ENCODE assay signal across 16 mouse cellular contexts in genomic region chr14:27629369-27630012, GRCm38 (mm10). TPM values are rescaled to one million over a fixed set of nuclear protein-coding genes. Genes with fewer than 3 reads are reported as not detected.
A peak's percentile ranks its signal among the peaks of the same experiment; 100 is the strongest.
DNase-seq lines count a peak whose midpoint lies in the region; ATAC-seq lines count a peak whose summit lies in the region.
"Had no signal": no experiment of that assay in that cellular context is flagged by ENCODE, and none has a peak within 500 bp of the region (broad histone marks: within the 10 kb centered on the region; RNA-seq: fewer than 3 reads in every experiment).

No protein-coding gene starts in this region.

- no peak overlapping the region for H3K4me2 ChIP-seq in forebrain, embryonic 14.5 days (ENCODE audit: low read length)
- no peak overlapping the region for H3K4me2 ChIP-seq in forebrain, embryonic 12.5 days
- no peak overlapping the region for H3K4me2 ChIP-seq in hindbrain, embryonic 14.5 days (replicated peaks)
- no peak overlapping the region for H3K4me2 ChIP-seq in midbrain, embryonic 16.5 days (ENCODE audit: low read length)

- no peak; the same call in 1 of the 2 replicates for ATAC-seq in forebrain, embryonic 14.5 days
- ATAC-seq in forebrain, embryonic 12.5 days (ENCODE audit: low FRiP score), result no peak
- ATAC-seq in hindbrain, embryonic 14.5 days (ENCODE audit: low FRiP score), result peak; percentile 46; the same call in 1 of the 2 replicates
- ATAC-seq in midbrain, embryonic 16.5 days, result peak; percentile 59; the same call in 1 of the 2 replicates

- 41% methylated on average over 5 of the region's 5 CpGs for WGBS in forebrain, embryonic 14.5 days
- WGBS in forebrain, embryonic 12.5 days, result 56% methylated on average over 5 of the region's 5 CpGs
- WGBS in hindbrain, embryonic 14.5 days, result 46% methylated on average over 5 of the region's 5 CpGs
- WGBS in midbrain, embryonic 16.5 days, result 34% methylated on average over 5 of the region's 5 CpGs

- no peak overlapping the region for H3K27ac ChIP-seq in forebrain, embryonic 14.5 days (ENCODE audit: low read depth, low read length)
- no peak overlapping the region for H3K27ac ChIP-seq in forebrain, embryonic 12.5 days
- no peak overlapping the region for H3K27ac ChIP-seq in hindbrain, embryonic 14.5 days
- 0 out of 2 replicates have a peak overlapping the region, but pooled peaks have one; percentile 5 for H3K27ac ChIP-seq in midbrain, embryonic 16.5 days (ENCODE audit: low read length)
- H3K27ac ChIP-seq: embryonic facial prominence, embryonic 10.5 days had no signal

- H3K4me1 ChIP-seq in forebrain, embryonic 14.5 days (ENCODE audit: control insufficient read depth, insufficient read depth, low read length), result 0 out of 2 replicates have a peak, but pooled peaks cover 2% of the 10 kb centered on the region
- H3K4me1 ChIP-seq in forebrain, embryonic 12.5 days, result peaks cover 14% of the 10 kb centered on the region
- H3K4me1 ChIP-seq in hindbrain, embryonic 14.5 days (replicated peaks; ENCODE audit: control insufficient read depth, insufficient read depth, low read length), result peaks cover 18% of the 10 kb centered on the region
- H3K4me1 ChIP-seq in midbrain, embryonic 16.5 days (ENCODE audit: control insufficient read depth, insufficient read depth, low read length), result peaks cover 31% of the 10 kb centered on the region
- H3K4me1 ChIP-seq: embryonic facial prominence, embryonic 10.5 days had no signal

- H3K27me3 ChIP-seq in forebrain, embryonic 14.5 days (replicated peaks; ENCODE audit: control insufficient read depth, insufficient read depth, low read length), result no peaks in the 10 kb centered on the region
- H3K27me3 ChIP-seq in forebrain, embryonic 12.5 days, result no peaks in the 10 kb centered on the region
- no peaks in the 10 kb centered on the region for H3K27me3 ChIP-seq in hindbrain, embryonic 14.5 days (ENCODE audit: control insufficient read depth, insufficient read depth, low read length)
- no peaks in the 10 kb centered on the region for H3K27me3 ChIP-seq in midbrain, embryonic 16.5 days (ENCODE audit: control insufficient read depth, insufficient read depth, low read depth, low read length)

- no peaks in the 10 kb centered on the region for H3K9me3 ChIP-seq in forebrain, embryonic 14.5 days (replicated peaks; ENCODE audit: control insufficient read depth, low read length)
- no peaks in the 10 kb centered on the region for H3K9me3 ChIP-seq in forebrain, embryonic 12.5 days
- no peaks in the 10 kb centered on the region for H3K9me3 ChIP-seq in hindbrain, embryonic 14.5 days (ENCODE audit: control insufficient read depth, low read length)
- no peaks in the 10 kb centered on the region for H3K9me3 ChIP-seq in midbrain, embryonic 16.5 days (replicated peaks; ENCODE audit: control insufficient read depth, low read length, poor library complexity, severe bottlenecking)
- H3K9me3 ChIP-seq: embryonic facial prominence, embryonic 10.5 days had no signal

- no peak overlapping the region for H3K4me3 ChIP-seq in forebrain, embryonic 14.5 days (ENCODE audit: low read depth, low read length)
- H3K4me3 ChIP-seq in forebrain, embryonic 12.5 days (replicated peaks), result no peak overlapping the region
- H3K4me3 ChIP-seq in hindbrain, embryonic 14.5 days (replicated peaks; ENCODE audit: low read length), result no peak overlapping the region
- no peak overlapping the region for H3K4me3 ChIP-seq in midbrain, embryonic 16.5 days (ENCODE audit: low read depth, low read length)
- H3K4me3 ChIP-seq: embryonic facial prominence, embryonic 10.5 days; erythroblast, embryonic 14.5 days had no signal

- peak; percentile 8 for DNase-seq in forebrain, embryonic 14.5 days (ENCODE audit: low spot score)
- DNase-seq in R1 (ENCODE audit: low read depth, low spot score), result peak; percentile 85
- DNase-seq in hindbrain, embryonic 14.5 days (ENCODE audit: low spot score), result no peak
- DNase-seq in right cerebral cortex, postnatal 14 days, result no peak
- no peak for DNase-seq in gastrocnemius, postnatal 4 days (ENCODE audit: low spot score in 2 of 2)
- no peak for DNase-seq in kidney, adult 9 months
- DNase-seq: cerebellum, adult 9-10 months; kidney, postnatal 10 days; liver; lung, adult 18-20 months; lung, postnatal 36 days; thymus, postnatal 4 days had no signal

- H3K9ac ChIP-seq in forebrain, embryonic 14.5 days (ENCODE audit: low read length), result no peak overlapping the region
- H3K9ac ChIP-seq in forebrain, embryonic 12.5 days, result no peak overlapping the region
- H3K9ac ChIP-seq in hindbrain, embryonic 14.5 days, result no peak overlapping the region
- H3K9ac ChIP-seq in midbrain, embryonic 16.5 days (ENCODE audit: low read depth, low read length), result no peak overlapping the region

- no peaks in the 10 kb centered on the region for H3K36me3 ChIP-seq in forebrain, embryonic 14.5 days (ENCODE audit: control insufficient read depth, insufficient read depth, low read length)
- H3K36me3 ChIP-seq in forebrain, embryonic 12.5 days (replicated peaks), result no peaks in the 10 kb centered on the region
- H3K36me3 ChIP-seq in hindbrain, embryonic 14.5 days (replicated peaks; ENCODE audit: control insufficient read depth, insufficient read depth), result peaks cover 7% of the 10 kb centered on the region; the same call in 1 of the 2 replicates
- H3K36me3 ChIP-seq in midbrain, embryonic 16.5 days (ENCODE audit: control insufficient read depth, insufficient read depth, low read length), result 0 out of 2 replicates have a peak, but pooled peaks cover 2% of the 10 kb centered on the region
- H3K36me3 ChIP-seq: embryonic facial prominence, embryonic 10.5 days had no signal

RNA-seq across cellular contexts. Expression of gene Erc2, which starts 7.3 kb away (rescaled TPM):
- 40.6 and 56.8 TPM in 2 replicates for polyA plus RNA-seq in forebrain, embryonic 14.5 days (2014; fragmentation: Nextera tagmentation; extraction: Ambion mirVana)
- 29.2 and 31.7 TPM in 2 replicates for polyA plus RNA-seq in forebrain, embryonic 12.5 days (2016; fragmentation: Nextera tagmentation; extraction: Ambion mirVana)
- 74.8 and 83.8 TPM in 2 replicates for polyA plus RNA-seq in hindbrain, embryonic 14.5 days (2014; fragmentation: Nextera tagmentation; extraction: Ambion mirVana)
- 94.2 and 110 TPM in 2 replicates for polyA plus RNA-seq in midbrain, embryonic 16.5 days (2015; fragmentation: Nextera tagmentation; extraction: Ambion mirVana)
- total RNA-seq in gastrocnemius, postnatal 4 days (2021), result 1 to 10 TPM; 3.2 to 3.3 TPM
- polyA plus RNA-seq: erythroblast, embryonic 14.5 days had no signal

Comparison
In these comparisons a context has a peak if more than half of its experiments do, and no peak if none do; other contexts are left out.
1. ATAC-seq: peak in hindbrain, embryonic 14.5 days (single experiment) and midbrain, embryonic 16.5 days (single experiment); none in forebrain, embryonic 14.5 days (single experiment) and forebrain, embryonic 12.5 days (single experiment).
2. DNase-seq: peak in forebrain, embryonic 14.5 days (single experiment) and R1 (single experiment); none in hindbrain, embryonic 14.5 days (single experiment), right cerebral cortex, postnatal 14 days (single experiment), gastrocnemius, postnatal 4 days (0 of 2) and kidney, adult 9 months (single experiment).